Comparison of ENCODE assay signal across 17 mouse cellular contexts in the genomic region with DNA sequence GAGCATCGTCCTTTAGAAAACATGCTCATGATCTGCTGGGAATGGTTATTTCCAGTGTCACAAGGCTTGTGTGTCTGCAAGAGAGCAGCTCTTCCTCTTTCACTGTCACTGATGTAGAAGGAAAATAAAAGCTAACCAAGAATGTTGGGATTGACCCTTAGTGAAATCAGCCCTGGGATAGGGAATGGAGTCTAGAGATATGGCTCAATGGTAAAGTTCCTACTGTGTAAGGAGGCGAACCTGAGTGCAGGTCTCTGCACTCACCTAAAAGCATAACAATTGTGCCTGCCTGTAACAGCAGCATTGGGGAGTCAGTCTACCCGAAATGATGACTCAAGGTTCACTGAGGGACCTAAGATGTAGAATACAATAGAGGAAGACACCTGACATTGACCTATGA.
"Had no signal": no experiment of that assay in that cellular context is flagged by ENCODE, and none has a peak within 500 bp of the region (broad histone marks: within the 10 kb centered on the region; RNA-seq: fewer than 3 reads in every experiment).

No protein-coding gene starts in this region.

- H3K4me2 ChIP-seq: liver, embryonic 12.5 days; lung, embryonic 14.5 days; midbrain, embryonic 11.5 days; midbrain, embryonic 13.5 days; midbrain, embryonic 15.5 days; neural tube, embryonic 12.5 days; stomach, embryonic 15.5 days had no signal

- H3K4me1 ChIP-seq: liver, embryonic 12.5 days; midbrain, embryonic 13.5 days; midbrain, embryonic 15.5 days; neural tube, embryonic 12.5 days; stomach, embryonic 15.5 days had no signal

- ATAC-seq: liver, embryonic 12.5 days; midbrain, embryonic 13.5 days; midbrain, embryonic 15.5 days had no signal

- DNase-seq: lung, adult 18-20 months; lung, embryonic 14.5 days; lung, postnatal 10 days; lung, postnatal 4 days; retina, postnatal 1 day; right cerebral cortex, adult 18-20 months; right cerebral cortex, postnatal 25 days; right cerebral cortex, postnatal 4 days; thymus, postnatal 4 days had no signal

- H3K4me3 ChIP-seq: liver, embryonic 12.5 days; midbrain, embryonic 13.5 days; midbrain, embryonic 15.5 days; neural tube, embryonic 12.5 days; stomach, embryonic 15.5 days had no signal

- H3K27me3 ChIP-seq: liver, embryonic 12.5 days; midbrain, embryonic 13.5 days; midbrain, embryonic 15.5 days; neural tube, embryonic 12.5 days; stomach, embryonic 15.5 days had no signal

- H3K27ac ChIP-seq: liver, embryonic 12.5 days; liver, embryonic 14.5 days; midbrain, embryonic 13.5 days; midbrain, embryonic 15.5 days; neural tube, embryonic 12.5 days; stomach, embryonic 15.5 days; stomach, postnatal 0 days had no signal

- H3K9ac ChIP-seq: liver, embryonic 12.5 days; liver, embryonic 14.5 days; lung, embryonic 14.5 days; midbrain, embryonic 13.5 days; midbrain, embryonic 15.5 days; neural tube, embryonic 12.5 days; stomach, embryonic 15.5 days had no signal

- H3K36me3 ChIP-seq: liver, embryonic 12.5 days; midbrain, embryonic 13.5 days; midbrain, embryonic 15.5 days; neural tube, embryonic 12.5 days; stomach, embryonic 15.5 days had no signal

- H3K9me3 ChIP-seq: midbrain, embryonic 13.5 days; midbrain, embryonic 15.5 days; neural tube, embryonic 12.5 days; stomach, embryonic 15.5 days had no signal
